Mouse (Mus musculus): ENCODE results near the gene Arid1b. TPM values are rescaled to one million over a fixed set of nuclear protein-coding genes. Genes with fewer than 3 reads are reported as not detected.

The Arid1b gene
- polyA plus RNA-seq, 1 experiment from 2014 or later, result 5.8 TPM

- no peak for ATAC-seq
- Histone ChIP-seq H3K4me1 (ENCODE audit: control insufficient read depth, insufficient read depth, low read length) (no peaks in the 10 kb centered on the region), H3K4me3 (ENCODE audit: low read length) (no peak overlapping the region), H3K4me2 (ENCODE audit: low read depth, low read length) (no peak overlapping the region), H3K9ac (ENCODE audit: low read depth, low read length) (no peak overlapping the region), H3K9me3 (ENCODE audit: control insufficient read depth, low read length) (no peaks in the 10 kb centered on the region), H3K36me3 (ENCODE audit: control insufficient read depth, insufficient read depth, low read length) (no peaks in the 10 kb centered on the region), H3K27ac (ENCODE audit: low read length) (no peak overlapping the region), H3K27me3 (replicated peaks; ENCODE audit: control insufficient read depth, insufficient read depth, low read length) (no peaks in the 10 kb centered on the region)
- WGBS, result 88% methylated on average over 8 of the region's 8 CpGs
Observed at GRCm38 (mm10) chr17:5372951-5373350, 378.8 kb downstream of the Arid1b start.

DNA sequence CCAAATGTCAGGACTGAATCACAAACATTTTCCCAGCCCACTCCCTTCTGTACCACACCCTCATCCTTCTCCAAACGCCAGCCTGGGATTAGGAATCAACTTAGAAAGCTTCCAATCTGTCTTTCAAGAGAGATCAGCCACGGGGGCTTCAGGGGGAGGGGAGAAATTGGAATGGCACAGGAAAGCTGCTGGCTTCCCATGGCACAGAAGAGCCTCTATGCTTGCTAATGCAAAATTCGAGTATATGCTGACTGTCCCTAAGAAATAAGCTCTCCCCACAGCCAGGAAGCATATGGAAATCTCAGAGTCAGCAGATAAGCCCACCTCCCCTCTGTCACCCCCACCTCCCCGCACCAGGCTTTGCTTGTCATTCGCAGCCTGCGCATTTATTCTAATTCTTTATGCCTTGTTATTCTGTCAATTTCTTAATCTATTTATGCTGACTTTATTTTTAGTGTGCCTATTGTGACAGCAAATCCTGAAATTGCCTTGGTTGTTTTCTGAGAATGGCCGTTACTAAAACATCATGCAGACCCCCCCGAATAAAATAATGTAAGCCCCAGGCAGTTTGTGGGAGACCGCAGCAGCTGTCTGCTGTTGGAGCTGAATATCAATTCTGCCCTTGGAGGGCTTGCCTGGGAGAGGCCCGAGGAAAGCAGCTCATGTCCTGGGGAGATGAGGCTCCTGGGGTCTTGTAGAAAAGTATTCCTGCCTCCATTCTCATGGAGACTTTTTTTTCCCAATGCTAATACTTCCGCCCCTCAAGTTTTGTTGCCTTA is 383.2 kb downstream of the Arid1b start:
- Histone ChIP-seq H3K36me3 (ENCODE audit: control insufficient read depth, insufficient read depth, low read length) (no peaks in the 10 kb centered on the region), H3K4me2 (ENCODE audit: low read depth, low read length) (no peak overlapping the region), H3K27ac (ENCODE audit: low read length) (no peak overlapping the region), H3K27me3 (replicated peaks; ENCODE audit: control insufficient read depth, insufficient read depth, low read length) (no peaks in the 10 kb centered on the region), H3K9ac (ENCODE audit: low read depth, low read length) (no peak overlapping the region), H3K4me3 (ENCODE audit: low read length) (no peak overlapping the region), H3K4me1 (ENCODE audit: control insufficient read depth, insufficient read depth, low read length) (no peaks in the 10 kb centered on the region), H3K9me3 (ENCODE audit: control insufficient read depth, low read length) (no peaks in the 10 kb centered on the region)
- ATAC-seq, result no peak
- 37% methylated on average over 11 of the region's 11 CpGs for WGBS

- 35% methylated on average over 7 of the region's 7 CpGs for WGBS
- Histone ChIP-seq H3K27me3 (replicated peaks; ENCODE audit: control insufficient read depth, insufficient read depth, low read length) (no peaks in the 10 kb centered on the region), H3K36me3 (ENCODE audit: control insufficient read depth, insufficient read depth, low read length) (no peaks in the 10 kb centered on the region), H3K27ac (ENCODE audit: low read length) (no peak overlapping the region), H3K9me3 (ENCODE audit: control insufficient read depth, low read length) (no peaks in the 10 kb centered on the region), H3K4me1 (ENCODE audit: control insufficient read depth, insufficient read depth, low read length) (no peaks in the 10 kb centered on the region), H3K4me3 (ENCODE audit: low read length) (no peak overlapping the region), H3K4me2 (ENCODE audit: low read depth, low read length) (no peak overlapping the region), H3K9ac (ENCODE audit: low read depth, low read length) (no peak overlapping the region)
- ATAC-seq, result no peak
Observed at GRCm38 (mm10) chr17:5377930-5378310, 383.8 kb downstream of the Arid1b start.

- Histone ChIP-seq H3K4me3 (ENCODE audit: low read length) (no peak overlapping the region), H3K9ac (ENCODE audit: low read depth, low read length) (no peak overlapping the region), H3K27ac (ENCODE audit: low read length) (no peak overlapping the region), H3K4me2 (ENCODE audit: low read depth, low read length) (no peak overlapping the region), H3K36me3 (ENCODE audit: control insufficient read depth, insufficient read depth, low read length) (no peaks in the 10 kb centered on the region), H3K9me3 (ENCODE audit: control insufficient read depth, low read length) (no peaks in the 10 kb centered on the region), H3K27me3 (replicated peaks; ENCODE audit: control insufficient read depth, insufficient read depth, low read length) (no peaks in the 10 kb centered on the region), H3K4me1 (ENCODE audit: control insufficient read depth, insufficient read depth, low read length) (no peaks in the 10 kb centered on the region)
- WGBS, result 79% methylated on average over 1 of the region's 1 CpGs
- no peak for ATAC-seq
Observed at GRCm38 (mm10) chr17:5385694-5386093, 391.6 kb downstream of the Arid1b start.

- Histone ChIP-seq H3K4me3 (ENCODE audit: low read length) (no peak overlapping the region), H3K36me3 (ENCODE audit: control insufficient read depth, insufficient read depth, low read length) (no peaks in the 10 kb centered on the region), H3K9me3 (ENCODE audit: control insufficient read depth, low read length) (no peaks in the 10 kb centered on the region), H3K4me1 (ENCODE audit: control insufficient read depth, insufficient read depth, low read length) (no peaks in the 10 kb centered on the region), H3K9ac (ENCODE audit: low read depth, low read length) (no peak overlapping the region), H3K27me3 (replicated peaks; ENCODE audit: control insufficient read depth, insufficient read depth, low read length) (no peaks in the 10 kb centered on the region), H3K27ac (ENCODE audit: low read length) (no peak overlapping the region), H3K4me2 (ENCODE audit: low read depth, low read length) (no peak overlapping the region)
- no peak for ATAC-seq
- WGBS, result 81% methylated on average over 12 of the region's 12 CpGs
Observed at GRCm38 (mm10) chr17:5386885-5387545, 392.9 kb downstream of the Arid1b start.

DNA sequence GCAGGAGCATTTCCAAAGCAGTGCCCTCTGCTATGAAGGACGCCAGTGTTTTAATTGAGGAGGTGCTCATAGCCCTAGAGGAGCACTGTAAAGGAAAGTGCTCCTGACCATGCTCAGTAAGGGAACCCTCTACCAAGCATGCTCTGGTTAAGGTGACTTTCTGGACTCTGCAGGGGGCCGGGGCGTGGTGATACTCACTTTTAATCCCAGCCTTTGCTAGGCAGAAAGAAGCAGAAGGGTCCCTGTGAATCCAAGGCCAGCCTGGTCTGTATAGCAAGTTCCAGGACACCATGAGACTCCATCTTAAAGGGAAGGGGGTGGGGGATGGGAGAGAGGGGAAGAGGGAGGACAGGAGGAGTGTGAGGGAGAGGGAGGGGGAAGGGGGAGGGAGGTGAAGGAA is 394.2 kb downstream of the Arid1b start:
- H3K9ac ChIP-seq (ENCODE audit: low read depth, low read length), result no peak overlapping the region
- no peaks in the 10 kb centered on the region for H3K4me1 ChIP-seq (ENCODE audit: control insufficient read depth, insufficient read depth, low read length)
- H3K27ac ChIP-seq (ENCODE audit: low read length), result no peak overlapping the region
- H3K4me2 ChIP-seq (ENCODE audit: low read depth, low read length), result no peak overlapping the region
- no peaks in the 10 kb centered on the region for H3K27me3 ChIP-seq (replicated peaks; ENCODE audit: control insufficient read depth, insufficient read depth, low read length)
- H3K9me3 ChIP-seq (ENCODE audit: control insufficient read depth, low read length), result no peaks in the 10 kb centered on the region
- ATAC-seq, result no peak
- no peak overlapping the region for H3K4me3 ChIP-seq (ENCODE audit: low read length)
- H3K36me3 ChIP-seq (ENCODE audit: control insufficient read depth, insufficient read depth, low read length), result no peaks in the 10 kb centered on the region
- WGBS, result 85% methylated on average over 3 of the region's 3 CpGs

DNA sequence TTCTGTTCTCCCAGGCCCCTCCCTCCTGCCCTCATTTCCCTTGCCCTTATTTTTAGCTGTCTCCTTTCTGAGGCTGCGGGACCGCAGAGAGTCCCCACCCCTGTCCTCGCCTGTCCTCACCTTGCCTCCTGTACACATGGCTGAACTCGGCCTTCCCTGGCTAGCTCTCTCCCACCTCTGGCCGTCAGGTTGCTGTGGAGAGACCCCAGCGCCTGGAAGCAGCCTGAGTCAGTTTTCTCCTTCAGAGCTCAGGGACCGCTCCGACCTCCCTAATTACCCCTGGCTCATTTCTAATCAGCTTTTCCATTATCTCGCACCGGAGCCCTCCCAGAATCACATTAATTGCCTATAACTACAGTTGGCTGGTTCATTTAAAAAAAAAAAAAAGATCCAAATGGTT is 396.6 kb downstream of the Arid1b start:
- 73% methylated on average over 10 of the region's 10 CpGs for WGBS
- no peak overlapping the region for H3K4me2 ChIP-seq (ENCODE audit: low read depth, low read length)
- no peaks in the 10 kb centered on the region for H3K36me3 ChIP-seq (ENCODE audit: control insufficient read depth, insufficient read depth, low read length)
- H3K4me1 ChIP-seq (ENCODE audit: control insufficient read depth, insufficient read depth, low read length), result no peaks in the 10 kb centered on the region
- H3K9me3 ChIP-seq (ENCODE audit: control insufficient read depth, low read length), result no peaks in the 10 kb centered on the region
- no peak for ATAC-seq
- no peak overlapping the region for H3K4me3 ChIP-seq (ENCODE audit: low read length)
- no peak overlapping the region for H3K27ac ChIP-seq (ENCODE audit: low read length)
- no peak overlapping the region for H3K9ac ChIP-seq (ENCODE audit: low read depth, low read length)
- H3K27me3 ChIP-seq (replicated peaks; ENCODE audit: control insufficient read depth, insufficient read depth, low read length), result no peaks in the 10 kb centered on the region

DNA sequence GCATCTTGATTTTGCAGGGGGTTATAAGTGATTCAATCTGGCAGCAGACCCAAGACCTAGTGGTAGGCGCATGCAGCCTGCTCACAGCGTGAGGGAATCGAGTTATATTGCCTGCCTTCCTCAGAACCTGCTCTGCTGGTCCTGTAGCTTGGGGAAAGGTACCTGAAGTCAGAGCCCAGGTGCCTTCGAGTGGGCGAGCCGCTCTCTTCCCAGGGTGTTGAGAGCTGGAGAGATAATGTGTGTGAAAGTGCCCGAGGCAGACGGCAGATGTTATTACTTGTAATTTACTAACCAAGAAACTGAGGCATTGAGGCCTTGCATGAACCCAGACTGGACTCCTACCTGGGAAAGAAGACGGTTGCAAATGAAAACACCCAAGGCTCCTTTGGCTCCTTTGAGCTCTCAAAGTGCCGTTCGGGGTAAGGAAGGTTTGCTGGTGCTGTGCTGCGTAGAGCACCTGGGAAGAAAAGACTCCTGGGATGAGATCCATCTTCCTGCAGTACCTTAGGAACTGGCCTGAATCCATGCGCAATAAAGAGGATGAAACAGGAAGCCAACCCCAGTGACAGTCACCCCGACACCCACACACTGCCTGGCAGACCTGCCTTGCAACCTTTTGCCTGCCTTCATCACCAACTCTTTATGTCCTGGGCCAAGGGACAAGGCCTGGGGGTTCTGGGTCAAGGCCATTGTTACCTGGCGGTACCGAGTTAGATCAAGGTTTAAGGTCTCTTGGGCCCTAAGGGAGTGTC is 401.5 kb downstream of the Arid1b start:
- H3K4me1 ChIP-seq (ENCODE audit: control insufficient read depth, insufficient read depth, low read length), result 0 out of 2 replicates have a peak, but pooled peaks cover 4% of the 10 kb centered on the region
- no peak overlapping the region for H3K9ac ChIP-seq (ENCODE audit: low read depth, low read length)
- no peak overlapping the region for H3K4me2 ChIP-seq (ENCODE audit: low read depth, low read length)
- 83% methylated on average over 16 of the region's 16 CpGs for WGBS
- no peak overlapping the region for H3K4me3 ChIP-seq (ENCODE audit: low read length)
- H3K27ac ChIP-seq (ENCODE audit: low read length), result no peak overlapping the region
- H3K36me3 ChIP-seq (ENCODE audit: control insufficient read depth, insufficient read depth, low read length), result no peaks in the 10 kb centered on the region
- H3K27me3 ChIP-seq (replicated peaks; ENCODE audit: control insufficient read depth, insufficient read depth, low read length), result no peaks in the 10 kb centered on the region
- no peak for ATAC-seq
- H3K9me3 ChIP-seq (ENCODE audit: control insufficient read depth, low read length), result no peaks in the 10 kb centered on the region

DNA sequence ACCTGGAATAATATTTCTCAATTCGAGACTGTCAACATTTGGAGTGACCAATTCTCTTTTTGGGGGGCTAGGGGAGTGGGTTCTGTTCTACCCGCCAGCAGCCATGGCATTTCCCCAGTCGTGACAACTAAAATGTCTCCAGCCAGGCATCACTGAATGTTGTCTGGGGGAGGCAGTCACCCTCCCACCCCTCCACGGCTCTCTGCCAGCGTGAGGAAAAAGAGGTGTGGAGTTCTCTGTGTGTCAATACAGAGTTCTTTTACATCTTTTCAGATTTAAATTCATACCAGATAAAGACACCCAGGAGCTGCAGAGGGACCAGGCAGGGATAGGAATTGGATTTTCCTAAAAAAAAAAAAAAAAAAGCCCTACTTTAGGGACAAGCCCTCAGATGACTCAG is 402.1 kb downstream of the Arid1b start:
- H3K27ac ChIP-seq (ENCODE audit: low read length), result no peak overlapping the region
- no peaks in the 10 kb centered on the region for H3K9me3 ChIP-seq (ENCODE audit: control insufficient read depth, low read length)
- no peak overlapping the region for H3K4me3 ChIP-seq (ENCODE audit: low read length)
- WGBS, result 79% methylated on average over 5 of the region's 5 CpGs
- H3K4me1 ChIP-seq (ENCODE audit: control insufficient read depth, insufficient read depth, low read length), result 0 out of 2 replicates have a peak, but pooled peaks cover 4% of the 10 kb centered on the region
- no peaks in the 10 kb centered on the region for H3K36me3 ChIP-seq (ENCODE audit: control insufficient read depth, insufficient read depth, low read length)
- H3K4me2 ChIP-seq (ENCODE audit: low read depth, low read length), result no peak overlapping the region
- no peaks in the 10 kb centered on the region for H3K27me3 ChIP-seq (replicated peaks; ENCODE audit: control insufficient read depth, insufficient read depth, low read length)
- no peak overlapping the region for H3K9ac ChIP-seq (ENCODE audit: low read depth, low read length)
- ATAC-seq, result no peak

All from intestine, embryonic 16.5 days (tissue).